Mouse (Mus musculus) heart, embryonic 15.5 days (tissue): ENCODE data around the gene Orai2. TPM values are rescaled to one million over a fixed set of nuclear protein-coding genes. Genes with fewer than 3 reads are reported as not detected.
"Not testable (repeated sequence)": the region's sequence is repeated elsewhere in the genome, so short reads cannot be mapped to it uniquely, and the experiment has no call there.

Source experiments
- ATAC-seq: fragments of 200-750 bp; cut with Nextera tagmentation; replicated peaks from 2 replicates; pipeline ENCODE4 v1.8.0; 2017; ENCODE audit warnings: low read depth, moderate TSS enrichment; ENCODE audit not compliant: insufficient number of reproducible peaks, insufficient read depth, low FRiP score
- H3K27ac ChIP-seq: fragments of 300-500 bp; sonication (generic); 2 replicates; pipeline ENCODE4 v1.5.1; 2015; ENCODE audit warnings: mild to moderate bottlenecking, inconsistent platforms
- H3K27me3 ChIP-seq: fragments of 300-500 bp; sonication (generic); 2 replicates; pipeline ENCODE4 v1.6.1; 2015; ENCODE audit warnings: inconsistent platforms
- H3K36me3 ChIP-seq: fragments of 300-500 bp; sonication (generic); 2 replicates; pipeline ENCODE4 v1.6.1; 2015; ENCODE audit warnings: mild to moderate bottlenecking, inconsistent platforms
- H3K4me1 ChIP-seq: fragments of 300-500 bp; sonication (generic); replicated peaks from 2 replicates; pipeline ENCODE4 v1.6.1; 2015; ENCODE audit warnings: inconsistent platforms
- H3K4me2 ChIP-seq: fragments of 300-500 bp; sonication (generic); 2 replicates; pipeline ENCODE4 v1.6.1; 2015; ENCODE audit warnings: inconsistent platforms, mild to moderate bottlenecking, moderate library complexity
- H3K4me3 ChIP-seq: fragments of 300-500 bp; sonication (generic); 2 replicates; pipeline ENCODE4 v1.5.1; 2015; ENCODE audit warnings: mild to moderate bottlenecking, inconsistent platforms
- H3K9ac ChIP-seq: fragments of 300-500 bp; sonication (generic); 2 replicates; pipeline ENCODE4 v1.6.1; 2015; ENCODE audit warnings: mild to moderate bottlenecking, inconsistent platforms
- H3K9me3 ChIP-seq: fragments of 300-500 bp; sonication (generic); replicated peaks from 2 replicates; pipeline ENCODE4 v1.6.1; 2016; ENCODE audit warnings: inconsistent platforms
- WGBS: fragments of 180-500 bp; shearing (Covaris S2); methylation state at CpG from one replicate; pipeline ENCODE4 v1.1.7; 2015; ENCODE audit warnings: mixed read lengths; 5-methylcytosine and 5-hydroxymethylcytosine counted together
- polyA plus RNA-seq: library from polyadenylated mRNA; unstranded; fragments of >200 nt; fragmentation: Nextera tagmentation; extraction: Ambion mirVana; gene quantifications from 2 replicates; pipeline ENCODE4 v1.2.1, GENCODE M21; 2015

Gene Orai2
- 1.9 and 4.5 TPM in 2 replicates for polyA plus RNA-seq

- peaks cover 24% of the 10 kb centered on the region for H3K4me1 ChIP-seq
- peak within 1 kb of the TSS; percentile 93 for H3K4me2 ChIP-seq
- no peaks in the 10 kb centered on the region for H3K9me3 ChIP-seq
- H3K9ac ChIP-seq: peak within 1 kb of the TSS; percentile 54
- H3K36me3 ChIP-seq: no peaks in the 10 kb centered on the region
- 0 out of 2 replicates have a peak, but pooled peaks cover 3% of the 10 kb centered on the region for H3K27me3 ChIP-seq
- ATAC-seq: peak; percentile 77
- H3K4me3 ChIP-seq: peak within 1 kb of the TSS; percentile 55
- H3K27ac ChIP-seq: peak within 1 kb of the TSS; percentile 50; the same call in 1 of the 2 replicates
- 6% methylated on average over 49 of the region's 49 CpGs for WGBS
These were observed at the start of gene Orai2 for GRCm38 (mm10) chr5:136170512-136171362. Gene Orai2 (minus strand): TSS chr5:136170713.

GRCm38 (mm10) chr5:136218585-136218984, 48.1 kb upstream of the Orai2 start:
- Histone ChIP-seq H3K9me3 (no peaks in the 10 kb centered on the region), H3K4me3 (no peak overlapping the region), H3K27me3 (no peaks in the 10 kb centered on the region), H3K27ac (no peak overlapping the region), H3K9ac (no peak overlapping the region), H3K36me3 (no peaks in the 10 kb centered on the region), H3K4me1 (no peaks in the 10 kb centered on the region), H3K4me2 (no peak overlapping the region)
- 71% methylated on average over 12 of the region's 12 CpGs for WGBS
- ATAC-seq: no peak

DNA sequence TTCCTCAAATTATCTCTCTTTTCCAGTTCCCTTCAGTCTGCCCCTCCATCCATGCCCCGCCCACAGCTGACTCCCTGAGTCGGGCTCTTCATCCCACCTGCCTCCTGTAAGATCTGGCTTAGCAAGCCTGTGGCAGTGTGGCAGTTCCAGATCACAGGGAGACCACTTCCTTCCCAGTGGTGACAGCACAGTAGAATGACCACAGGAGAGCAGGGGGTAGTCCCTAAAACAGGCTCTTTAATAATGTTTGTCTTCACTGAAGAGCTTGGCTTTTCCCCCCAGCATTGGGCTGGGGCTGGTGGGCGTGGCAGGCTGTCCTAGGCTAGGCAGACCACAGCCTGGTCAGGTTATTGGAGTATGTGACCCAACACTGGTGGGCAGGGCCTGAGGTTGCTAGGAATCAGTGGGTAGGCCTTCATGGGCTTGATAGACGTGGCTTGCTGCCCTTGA, 47.4 kb upstream of the Orai2 start:
- Histone ChIP-seq H3K4me1 (no peaks in the 10 kb centered on the region), H3K4me3 (no peak overlapping the region), H3K9ac (no peak overlapping the region), H3K27me3 (no peaks in the 10 kb centered on the region), H3K27ac (no peak overlapping the region), H3K9me3 (no peaks in the 10 kb centered on the region), H3K4me2 (no peak overlapping the region), H3K36me3 (no peaks in the 10 kb centered on the region)
- 59% methylated on average over 4 of the region's 4 CpGs for WGBS
- no peak for ATAC-seq

DNA sequence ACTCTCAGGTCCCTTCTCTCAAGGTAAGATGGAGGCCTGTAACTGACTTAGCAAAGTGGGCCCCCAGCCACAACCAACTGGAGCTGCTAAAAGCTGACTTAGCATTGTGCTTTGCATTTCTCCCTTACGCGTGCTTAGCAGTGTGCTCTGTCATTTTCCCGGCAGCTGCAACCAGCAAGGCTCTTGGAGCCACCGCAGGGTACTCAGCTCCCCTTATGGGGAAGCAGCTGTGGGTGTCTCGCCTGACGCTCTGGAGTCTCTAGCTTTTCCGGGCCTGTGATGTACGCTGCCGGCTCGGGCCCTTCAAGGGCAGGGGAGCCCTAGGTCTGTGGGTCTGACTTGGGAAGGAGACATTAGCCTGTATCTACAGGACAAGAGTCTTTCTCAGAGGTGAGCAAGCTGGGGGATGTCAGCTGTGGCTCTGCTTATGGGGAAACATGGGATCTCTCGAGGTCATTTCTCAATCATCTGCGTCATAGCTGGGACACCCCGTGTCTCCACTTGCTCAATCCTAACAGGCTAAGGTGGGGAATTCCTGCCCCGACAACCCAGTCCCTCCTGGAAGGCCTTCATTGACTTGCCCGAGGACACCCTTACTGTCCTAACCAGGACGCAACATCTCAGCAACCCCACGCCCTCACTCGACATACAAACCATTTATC, 46.6 kb upstream of the Orai2 start:
- Histone ChIP-seq H3K4me2 (no peak overlapping the region), H3K9me3 (no peaks in the 10 kb centered on the region), H3K9ac (no peak overlapping the region), H3K36me3 (no peaks in the 10 kb centered on the region), H3K4me3 (no peak overlapping the region), H3K27me3 (no peaks in the 10 kb centered on the region), H3K4me1 (no peaks in the 10 kb centered on the region), H3K27ac (no peak overlapping the region)
- WGBS: 68% methylated on average over 18 of the region's 18 CpGs
- ATAC-seq: no peak

GRCm38 (mm10) chr5:136215958-136216357, 45.4 kb upstream of the Orai2 start:
- no peak overlapping the region for H3K27ac ChIP-seq
- no peak overlapping the region for H3K4me3 ChIP-seq
- WGBS: 64% methylated on average over 5 of the region's 5 CpGs
- H3K4me2 ChIP-seq: no peak overlapping the region
- no peak for ATAC-seq
- no peaks in the 10 kb centered on the region for H3K4me1 ChIP-seq
- H3K27me3 ChIP-seq: no peaks in the 10 kb centered on the region
- no peaks in the 10 kb centered on the region for H3K9me3 ChIP-seq
- no peak overlapping the region for H3K9ac ChIP-seq
- H3K36me3 ChIP-seq: no peaks in the 10 kb centered on the region

DNA sequence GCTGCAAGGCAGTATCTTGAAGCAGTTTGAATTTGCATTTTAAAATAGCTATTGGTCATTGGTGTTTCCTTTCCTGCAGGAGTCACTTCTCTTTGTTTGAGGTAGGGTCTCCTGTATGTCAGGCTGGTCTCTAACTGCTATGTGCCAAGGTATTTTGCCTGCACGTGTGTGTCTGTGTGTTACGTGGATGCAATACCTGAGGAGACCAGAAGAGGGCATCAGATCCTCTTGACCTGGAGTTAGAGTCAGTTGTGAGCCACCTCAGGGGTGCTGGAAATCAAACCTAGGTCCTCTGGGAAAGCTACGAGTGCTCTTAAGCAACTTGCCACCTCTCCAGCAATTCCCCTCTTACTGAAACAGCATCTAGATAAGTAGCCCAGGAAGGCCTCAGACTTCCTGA, 44.7 kb upstream of the Orai2 start:
- Histone ChIP-seq H3K4me3 (no peak overlapping the region), H3K4me2 (no peak overlapping the region), H3K9me3 (no peaks in the 10 kb centered on the region), H3K4me1 (no peaks in the 10 kb centered on the region), H3K27me3 (no peaks in the 10 kb centered on the region), H3K9ac (no peak overlapping the region), H3K36me3 (no peaks in the 10 kb centered on the region), H3K27ac (no peak overlapping the region)
- WGBS: 82% methylated on average over 3 of the region's 3 CpGs
- no peak for ATAC-seq

- H3K27me3 ChIP-seq: no peaks in the 10 kb centered on the region
- H3K9ac ChIP-seq: no peak overlapping the region
- no peak overlapping the region for H3K4me3 ChIP-seq
- no peaks in the 10 kb centered on the region for H3K4me1 ChIP-seq
- no peak overlapping the region for H3K27ac ChIP-seq
- H3K4me2 ChIP-seq: no peak overlapping the region
- H3K36me3 ChIP-seq: no peaks in the 10 kb centered on the region
- 74% methylated on average over 5 of the region's 5 CpGs for WGBS
- ATAC-seq: no peak
- no peaks in the 10 kb centered on the region for H3K9me3 ChIP-seq
These were observed 43.2 kb upstream of the Orai2 start for GRCm38 (mm10) chr5:136213716-136214115.

- H3K9ac ChIP-seq: no peak overlapping the region
- no peaks in the 10 kb centered on the region for H3K36me3 ChIP-seq
- no peaks in the 10 kb centered on the region for H3K27me3 ChIP-seq
- no peak overlapping the region for H3K4me2 ChIP-seq
- no peak overlapping the region for H3K27ac ChIP-seq
- H3K4me1 ChIP-seq: no peaks in the 10 kb centered on the region
- no peaks in the 10 kb centered on the region for H3K9me3 ChIP-seq
- WGBS: 85% methylated on average over 11 of the region's 11 CpGs
- ATAC-seq: no peak
- no peak overlapping the region for H3K4me3 ChIP-seq
These were observed 42.2 kb upstream of the Orai2 start for GRCm38 (mm10) chr5:136212716-136213115.

- H3K27ac ChIP-seq, H3K27me3 ChIP-seq, H3K4me1 ChIP-seq, H3K4me3 ChIP-seq, H3K9ac ChIP-seq, H3K9me3 ChIP-seq, ATAC-seq, H3K4me2 ChIP-seq, H3K36me3 ChIP-seq: not testable (repeated sequence)
- WGBS: 84% methylated on average over 14 of the region's 14 CpGs
These were observed 41.0 kb upstream of the Orai2 start for GRCm38 (mm10) chr5:136211341-136212102.

DNA sequence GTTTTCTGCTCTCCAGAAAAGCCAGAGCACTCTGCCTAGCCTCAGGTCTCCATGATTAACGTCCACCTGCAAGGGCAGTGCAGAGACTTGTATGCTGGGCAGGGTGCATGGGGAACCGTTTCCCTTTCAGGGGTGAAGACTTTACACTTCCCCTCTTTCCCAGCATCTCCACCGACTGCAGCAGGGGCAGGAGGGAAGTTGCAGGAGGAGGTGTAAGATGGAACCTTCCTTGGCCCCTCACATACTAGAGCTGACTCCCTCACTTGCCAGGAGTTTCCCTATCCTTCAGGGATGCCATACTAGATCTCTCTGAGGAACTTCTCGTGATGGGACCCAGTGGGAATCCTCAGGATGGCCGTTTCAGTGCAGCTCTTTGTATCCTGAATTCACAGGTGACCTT, 40.0 kb upstream of the Orai2 start:
- H3K36me3 ChIP-seq: no peaks in the 10 kb centered on the region
- 61% methylated on average over 5 of the region's 5 CpGs for WGBS

GRCm38 (mm10) chr5:136201832-136202231, 31.3 kb upstream of the Orai2 start:
- no peak overlapping the region for H3K4me3 ChIP-seq
- H3K9ac ChIP-seq: no peak overlapping the region
- H3K4me1 ChIP-seq: peaks cover 12% of the 10 kb centered on the region
- no peak overlapping the region for H3K4me2 ChIP-seq
- H3K27ac ChIP-seq: no peak overlapping the region
- H3K36me3 ChIP-seq: peaks cover 4% of the 10 kb centered on the region
- H3K27me3 ChIP-seq: no peaks in the 10 kb centered on the region
- H3K9me3 ChIP-seq: no peaks in the 10 kb centered on the region
- WGBS: 24% methylated on average over 7 of the region's 7 CpGs
- 0 out of 2 replicates have a peak, but pooled peaks have one; percentile 15 for ATAC-seq

More for the DNA sequence above, 40.0 kb upstream of the Orai2 start:
- Histone ChIP-seq H3K4me2 (no peak overlapping the region), H3K9ac (no peak overlapping the region), H3K27me3 (no peaks in the 10 kb centered on the region), H3K4me1 (no peaks in the 10 kb centered on the region), H3K27ac (no peak overlapping the region), H3K9me3 (no peaks in the 10 kb centered on the region), H3K4me3 (no peak overlapping the region)
- ATAC-seq: no peak
